Mouse (Mus musculus): ENCODE data around the gene Dlg2. TPM values are rescaled to one million over a fixed set of nuclear protein-coding genes. Genes with fewer than 3 reads are reported as not detected.

The Dlg2 gene
- polyA plus RNA-seq, 1 experiment from 2014 or later: 38.4 TPM

GRCm38 (mm10) chr7:91603561-91603960 lies 1127.1 kb downstream of the Dlg2 start:
- H3K27ac ChIP-seq (ENCODE audit: low read length): no peak overlapping the region
- H3K4me2 ChIP-seq (ENCODE audit: low read length): no peak overlapping the region
- 72% methylated on average over 4 of the region's 4 CpGs for WGBS
- ATAC-seq: no peak
- no peak overlapping the region for H3K4me3 ChIP-seq (replicated peaks; ENCODE audit: low read length)
- no peaks in the 10 kb centered on the region for H3K9me3 ChIP-seq (ENCODE audit: control insufficient read depth, low read length)
- no peaks in the 10 kb centered on the region for H3K27me3 ChIP-seq (replicated peaks; ENCODE audit: control insufficient read depth, insufficient read depth, low read length)
- H3K4me1 ChIP-seq (replicated peaks; ENCODE audit: control insufficient read depth, insufficient read depth, low read length): no peaks in the 10 kb centered on the region
- H3K36me3 ChIP-seq (ENCODE audit: control insufficient read depth, insufficient read depth): no peaks in the 10 kb centered on the region
- no peak overlapping the region for H3K9ac ChIP-seq (replicated peaks; ENCODE audit: low read depth, low read length)

DNA sequence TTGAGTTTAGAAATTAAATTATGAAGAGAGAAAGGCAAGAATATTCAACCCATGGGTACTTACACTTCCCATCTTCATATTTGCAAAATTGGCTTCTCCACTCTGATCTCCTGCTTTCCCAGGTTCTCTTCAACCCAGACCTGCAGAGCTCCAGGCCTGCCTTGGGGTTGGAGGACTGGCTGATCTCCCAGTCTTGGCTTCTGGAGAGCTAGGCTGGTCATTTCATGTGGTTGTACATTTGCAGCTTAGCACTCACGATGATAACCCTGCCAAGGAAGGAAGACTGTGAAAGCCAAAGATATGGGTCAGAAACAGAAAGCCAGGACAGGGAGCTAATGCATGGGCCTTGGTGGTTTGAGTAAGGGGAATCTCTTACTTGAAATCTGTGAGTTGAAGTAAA lies 1176.6 kb downstream of the Dlg2 start:
- Histone ChIP-seq H3K36me3 (ENCODE audit: control insufficient read depth, insufficient read depth) (no peaks in the 10 kb centered on the region), H3K27ac (ENCODE audit: low read length) (no peak overlapping the region), H3K9me3 (ENCODE audit: control insufficient read depth, low read length) (no peaks in the 10 kb centered on the region), H3K9ac (replicated peaks; ENCODE audit: low read depth, low read length) (no peak overlapping the region), H3K4me2 (ENCODE audit: low read length) (no peak overlapping the region), H3K27me3 (replicated peaks; ENCODE audit: control insufficient read depth, insufficient read depth, low read length) (no peaks in the 10 kb centered on the region), H3K4me3 (replicated peaks; ENCODE audit: low read length) (no peak overlapping the region), H3K4me1 (replicated peaks; ENCODE audit: control insufficient read depth, insufficient read depth, low read length) (no peaks in the 10 kb centered on the region)
- no peak for ATAC-seq
- 89% methylated on average over 1 of the region's 1 CpGs for WGBS

DNA sequence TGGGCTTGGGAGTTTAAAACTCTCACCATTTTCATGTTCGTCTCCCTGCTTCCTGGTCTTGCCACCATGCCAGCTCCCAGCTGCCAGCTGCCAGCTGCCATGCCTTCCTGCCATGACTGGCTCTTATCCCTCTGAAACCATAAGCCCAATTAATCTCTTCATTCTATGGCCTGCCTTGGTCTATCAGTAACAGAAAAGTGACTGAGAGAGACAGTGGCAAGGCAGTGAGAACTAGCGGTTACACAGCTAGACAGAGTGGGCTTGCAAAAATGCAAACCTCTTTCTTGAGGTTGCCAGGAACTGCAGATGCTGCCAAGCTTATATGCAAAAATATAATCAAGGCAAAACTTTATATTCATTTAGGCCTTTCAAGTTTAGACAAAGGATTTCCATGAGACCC lies 1183.0 kb downstream of the Dlg2 start:
- Histone ChIP-seq H3K9me3 (ENCODE audit: control insufficient read depth, low read length) (no peaks in the 10 kb centered on the region), H3K36me3 (ENCODE audit: control insufficient read depth, insufficient read depth) (no peaks in the 10 kb centered on the region), H3K9ac (replicated peaks; ENCODE audit: low read depth, low read length) (no peak overlapping the region), H3K4me3 (replicated peaks; ENCODE audit: low read length) (no peak overlapping the region), H3K27me3 (replicated peaks; ENCODE audit: control insufficient read depth, insufficient read depth, low read length) (no peaks in the 10 kb centered on the region), H3K4me1 (replicated peaks; ENCODE audit: control insufficient read depth, insufficient read depth, low read length) (no peaks in the 10 kb centered on the region), H3K4me2 (ENCODE audit: low read length) (no peak overlapping the region), H3K27ac (ENCODE audit: low read length) (no peak overlapping the region)
- WGBS: 27% methylated on average over 2 of the region's 2 CpGs
- ATAC-seq: peak; percentile 75

- Histone ChIP-seq H3K4me2 (ENCODE audit: low read length) (no peak overlapping the region), H3K9me3 (ENCODE audit: control insufficient read depth, low read length) (no peaks in the 10 kb centered on the region), H3K4me3 (replicated peaks; ENCODE audit: low read length) (no peak overlapping the region), H3K36me3 (ENCODE audit: control insufficient read depth, insufficient read depth) (no peaks in the 10 kb centered on the region), H3K27me3 (replicated peaks; ENCODE audit: control insufficient read depth, insufficient read depth, low read length) (no peaks in the 10 kb centered on the region), H3K4me1 (replicated peaks; ENCODE audit: control insufficient read depth, insufficient read depth, low read length) (no peaks in the 10 kb centered on the region), H3K9ac (replicated peaks; ENCODE audit: low read depth, low read length) (no peak overlapping the region), H3K27ac (ENCODE audit: low read length) (no peak overlapping the region)
- 64% methylated on average over 13 of the region's 13 CpGs for WGBS
- ATAC-seq: no peak
Measured at GRCm38 (mm10) chr7:91672236-91673017, 1196.0 kb downstream of the Dlg2 start.

DNA sequence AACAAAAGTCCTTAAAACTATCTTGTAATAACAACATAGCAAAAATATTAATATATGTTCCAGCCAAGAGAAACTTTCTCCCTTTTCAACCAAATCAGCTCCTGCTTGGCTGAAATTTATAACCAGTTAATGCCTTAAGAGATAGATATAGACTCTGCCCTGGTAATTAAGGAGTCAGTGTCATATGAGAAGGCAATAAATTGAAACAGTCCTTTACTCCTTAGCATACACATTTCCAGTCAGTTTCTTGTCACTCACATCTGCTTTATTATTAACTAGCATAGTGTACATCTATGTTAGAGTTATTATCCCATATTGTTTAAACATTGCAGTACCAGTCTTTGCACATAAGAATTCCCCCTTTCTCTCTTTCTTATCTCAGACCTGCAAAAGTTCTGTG lies 1197.9 kb downstream of the Dlg2 start:
- no peaks in the 10 kb centered on the region for H3K4me1 ChIP-seq (replicated peaks; ENCODE audit: control insufficient read depth, insufficient read depth, low read length)
- no peaks in the 10 kb centered on the region for H3K9me3 ChIP-seq (ENCODE audit: control insufficient read depth, low read length)
- H3K4me3 ChIP-seq (replicated peaks; ENCODE audit: low read length): no peak overlapping the region
- H3K9ac ChIP-seq (replicated peaks; ENCODE audit: low read depth, low read length): no peak overlapping the region
- H3K4me2 ChIP-seq (ENCODE audit: low read length): no peak overlapping the region
- H3K27ac ChIP-seq (ENCODE audit: low read length): no peak overlapping the region
- no peaks in the 10 kb centered on the region for H3K27me3 ChIP-seq (replicated peaks; ENCODE audit: control insufficient read depth, insufficient read depth, low read length)
- ATAC-seq: no peak
- H3K36me3 ChIP-seq (ENCODE audit: control insufficient read depth, insufficient read depth): no peaks in the 10 kb centered on the region

DNA sequence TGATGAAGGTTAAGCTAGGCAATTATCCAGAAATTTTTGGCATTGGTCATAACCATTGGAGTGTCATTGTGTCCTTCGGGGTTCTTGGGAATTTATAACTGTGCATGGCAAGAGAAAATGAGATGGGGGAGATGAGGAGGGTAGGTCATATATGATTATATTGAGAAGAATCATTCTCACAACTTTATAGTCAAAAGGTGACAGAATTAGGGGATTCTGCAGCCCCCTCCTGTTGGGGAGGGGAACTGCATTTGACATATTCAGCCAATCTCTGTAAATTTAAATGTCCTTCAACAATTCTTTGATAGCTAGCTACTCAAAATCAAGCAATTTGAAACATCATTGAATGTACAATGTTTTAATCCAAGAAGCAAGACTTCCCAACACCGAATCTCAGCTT lies 1201.5 kb downstream of the Dlg2 start:
- no peak overlapping the region for H3K4me2 ChIP-seq (ENCODE audit: low read length)
- no peak overlapping the region for H3K27ac ChIP-seq (ENCODE audit: low read length)
- H3K9me3 ChIP-seq (ENCODE audit: control insufficient read depth, low read length): no peaks in the 10 kb centered on the region
- no peak for ATAC-seq
- no peaks in the 10 kb centered on the region for H3K27me3 ChIP-seq (replicated peaks; ENCODE audit: control insufficient read depth, insufficient read depth, low read length)
- H3K36me3 ChIP-seq (ENCODE audit: control insufficient read depth, insufficient read depth): no peaks in the 10 kb centered on the region
- no peak overlapping the region for H3K4me3 ChIP-seq (replicated peaks; ENCODE audit: low read length)
- no peaks in the 10 kb centered on the region for H3K4me1 ChIP-seq (replicated peaks; ENCODE audit: control insufficient read depth, insufficient read depth, low read length)
- 71% methylated on average over 2 of the region's 2 CpGs for WGBS
- H3K9ac ChIP-seq (replicated peaks; ENCODE audit: low read depth, low read length): no peak overlapping the region

- H3K27me3 ChIP-seq (replicated peaks; ENCODE audit: control insufficient read depth, insufficient read depth, low read length): no peaks in the 10 kb centered on the region
- no peak overlapping the region for H3K4me3 ChIP-seq (replicated peaks; ENCODE audit: low read length)
- no peaks in the 10 kb centered on the region for H3K4me1 ChIP-seq (replicated peaks; ENCODE audit: control insufficient read depth, insufficient read depth, low read length)
- H3K9ac ChIP-seq (replicated peaks; ENCODE audit: low read depth, low read length): no peak overlapping the region
- H3K9me3 ChIP-seq (ENCODE audit: control insufficient read depth, low read length): no peaks in the 10 kb centered on the region
- H3K36me3 ChIP-seq (ENCODE audit: control insufficient read depth, insufficient read depth): no peaks in the 10 kb centered on the region
- no peak for ATAC-seq
- H3K27ac ChIP-seq (ENCODE audit: low read length): no peak overlapping the region
- H3K4me2 ChIP-seq (ENCODE audit: low read length): no peak overlapping the region
Measured at GRCm38 (mm10) chr7:91687930-91688329, 1211.5 kb downstream of the Dlg2 start.

GRCm38 (mm10) chr7:91689829-91690228 lies 1213.4 kb downstream of the Dlg2 start:
- no peaks in the 10 kb centered on the region for H3K27me3 ChIP-seq (replicated peaks; ENCODE audit: control insufficient read depth, insufficient read depth, low read length)
- no peak overlapping the region for H3K9ac ChIP-seq (replicated peaks; ENCODE audit: low read depth, low read length)
- H3K4me3 ChIP-seq (replicated peaks; ENCODE audit: low read length): no peak overlapping the region
- no peaks in the 10 kb centered on the region for H3K4me1 ChIP-seq (replicated peaks; ENCODE audit: control insufficient read depth, insufficient read depth, low read length)
- no peaks in the 10 kb centered on the region for H3K36me3 ChIP-seq (ENCODE audit: control insufficient read depth, insufficient read depth)
- no peak for ATAC-seq
- no peak overlapping the region for H3K4me2 ChIP-seq (ENCODE audit: low read length)
- no peak overlapping the region for H3K27ac ChIP-seq (ENCODE audit: low read length)
- 87% methylated on average over 2 of the region's 2 CpGs for WGBS
- no peaks in the 10 kb centered on the region for H3K9me3 ChIP-seq (ENCODE audit: control insufficient read depth, low read length)

- H3K4me3 ChIP-seq (replicated peaks; ENCODE audit: low read length): no peak overlapping the region
- H3K4me2 ChIP-seq (ENCODE audit: low read length): no peak overlapping the region
- H3K27me3 ChIP-seq (replicated peaks; ENCODE audit: control insufficient read depth, insufficient read depth, low read length): no peaks in the 10 kb centered on the region
- ATAC-seq: no peak
- 81% methylated on average over 5 of the region's 5 CpGs for WGBS
- no peaks in the 10 kb centered on the region for H3K4me1 ChIP-seq (replicated peaks; ENCODE audit: control insufficient read depth, insufficient read depth, low read length)
- H3K9ac ChIP-seq (replicated peaks; ENCODE audit: low read depth, low read length): no peak overlapping the region
- H3K27ac ChIP-seq (ENCODE audit: low read length): no peak overlapping the region
- H3K9me3 ChIP-seq (ENCODE audit: control insufficient read depth, low read length): no peaks in the 10 kb centered on the region
- H3K36me3 ChIP-seq (ENCODE audit: control insufficient read depth, insufficient read depth): no peaks in the 10 kb centered on the region
Measured at GRCm38 (mm10) chr7:91709853-91710252, 1233.4 kb downstream of the Dlg2 start.

GRCm38 (mm10) chr7:91711184-91711583 lies 1234.7 kb downstream of the Dlg2 start:
- no peak for ATAC-seq
- H3K4me3 ChIP-seq (replicated peaks; ENCODE audit: low read length): no peak overlapping the region

More at GRCm38 (mm10) chr7:91711184-91711583, 1234.7 kb downstream of the Dlg2 start:
- Histone ChIP-seq H3K27me3 (replicated peaks; ENCODE audit: control insufficient read depth, insufficient read depth, low read length) (no peaks in the 10 kb centered on the region), H3K9ac (replicated peaks; ENCODE audit: low read depth, low read length) (no peak overlapping the region), H3K4me1 (replicated peaks; ENCODE audit: control insufficient read depth, insufficient read depth, low read length) (no peaks in the 10 kb centered on the region), H3K27ac (ENCODE audit: low read length) (no peak overlapping the region), H3K9me3 (ENCODE audit: control insufficient read depth, low read length) (no peaks in the 10 kb centered on the region), H3K36me3 (ENCODE audit: control insufficient read depth, insufficient read depth) (no peaks in the 10 kb centered on the region), H3K4me2 (ENCODE audit: low read length) (no peak overlapping the region)
- WGBS: 85% methylated on average over 6 of the region's 6 CpGs
